Mouse (Mus musculus) cerebellum, adult 9-10 months (tissue): Measurements from ENCODE around the gene Maz.

Experiments
- DNase-seq: peaks from one replicate; pipeline ENCODE4 v3.0.0; 2022

Maz gene

GRCm38 (mm10) chr7:127004122-127004875 is 22.5 kb downstream of the Maz start:
- DNase-seq, result no peak

GRCm38 (mm10) chr7:127003620-127004019 is 23.2 kb downstream of the Maz start:
- no peak for DNase-seq

DNA sequence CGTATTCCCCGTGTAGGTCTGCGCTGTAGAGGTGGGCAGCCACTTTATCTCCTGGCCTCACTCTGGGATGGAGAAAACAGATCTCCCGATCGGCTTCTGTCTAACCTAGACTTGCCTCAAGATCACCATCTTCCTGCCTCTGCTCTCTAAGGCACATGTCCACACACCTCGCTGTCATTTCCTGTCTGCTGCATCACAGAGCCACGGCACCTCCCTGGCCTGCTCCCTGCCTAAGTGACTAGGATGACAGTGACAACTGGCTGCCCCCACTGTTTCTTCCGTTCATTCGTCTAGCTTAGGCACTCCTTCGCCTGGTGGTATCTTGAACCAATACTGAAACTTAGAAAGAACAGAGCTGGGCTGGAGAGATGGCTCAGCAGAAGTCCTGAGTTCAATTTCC is 27.3 kb downstream of the Maz start:
- no peak for DNase-seq

- DNase-seq, result no peak
Measured at GRCm38 (mm10) chr7:126996449-126996848, 30.4 kb downstream of the Maz start.

DNA sequence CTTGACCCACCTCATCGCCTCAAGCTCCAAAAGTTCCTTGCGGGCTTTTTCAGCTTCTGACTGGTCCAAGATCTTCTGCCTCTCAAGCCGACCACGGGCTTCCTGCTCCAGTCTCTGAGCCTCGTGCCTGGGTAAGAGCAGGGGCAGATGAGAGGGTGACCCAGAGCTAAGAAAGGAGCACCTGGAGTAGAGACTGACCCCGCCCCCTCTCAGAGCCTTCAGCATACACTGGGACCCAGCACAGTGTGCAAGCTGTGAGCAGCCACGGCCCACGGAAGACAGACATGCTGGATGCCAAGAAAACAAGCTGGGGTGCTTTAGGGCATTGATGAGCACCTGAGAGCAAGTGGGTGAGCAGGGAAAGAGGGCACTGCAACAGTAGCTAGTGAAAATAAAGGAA is 38.0 kb downstream of the Maz start:
- no peak for DNase-seq

GRCm38 (mm10) chr7:126986319-126986718 is 40.5 kb downstream of the Maz start:
- DNase-seq, result peak; percentile 87

DNA sequence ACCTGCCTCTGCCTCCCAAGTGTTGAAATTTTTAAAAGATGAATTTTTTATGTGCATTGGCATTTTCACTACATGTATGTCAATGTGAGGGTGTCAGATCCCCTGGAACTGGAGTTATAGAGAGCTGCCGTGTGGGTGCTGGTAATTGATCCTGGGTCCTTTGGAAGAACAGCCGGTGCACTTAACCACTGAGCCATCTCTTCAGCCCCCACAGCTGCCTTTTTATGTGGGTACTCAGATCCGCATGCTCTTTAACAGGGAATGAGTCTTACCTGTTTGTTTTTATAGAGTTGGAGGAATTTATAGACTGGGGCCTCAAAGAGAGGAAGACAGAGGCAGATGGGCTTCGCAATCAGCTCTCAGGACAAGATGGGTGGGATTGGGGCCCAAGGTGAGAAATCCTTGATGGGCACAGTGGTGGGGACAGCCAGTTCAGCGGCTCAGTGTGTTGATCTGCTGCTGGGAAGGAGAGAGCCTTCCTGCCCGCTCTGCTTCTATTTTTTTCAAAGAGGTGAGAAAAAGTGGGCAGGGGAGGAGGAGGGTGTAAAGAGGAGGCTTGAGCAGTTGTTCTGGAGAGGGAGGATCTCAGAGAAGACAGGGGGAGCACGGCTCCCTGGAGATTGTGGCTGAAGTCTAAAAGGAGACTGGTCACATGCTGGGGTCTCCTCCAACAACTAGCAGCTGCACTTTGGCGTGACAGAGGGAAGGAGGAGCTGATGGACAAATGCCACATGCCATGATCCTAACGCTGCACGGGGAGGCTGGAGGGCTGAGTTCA is 42.0 kb downstream of the Maz start:
- no peak for DNase-seq

DNA sequence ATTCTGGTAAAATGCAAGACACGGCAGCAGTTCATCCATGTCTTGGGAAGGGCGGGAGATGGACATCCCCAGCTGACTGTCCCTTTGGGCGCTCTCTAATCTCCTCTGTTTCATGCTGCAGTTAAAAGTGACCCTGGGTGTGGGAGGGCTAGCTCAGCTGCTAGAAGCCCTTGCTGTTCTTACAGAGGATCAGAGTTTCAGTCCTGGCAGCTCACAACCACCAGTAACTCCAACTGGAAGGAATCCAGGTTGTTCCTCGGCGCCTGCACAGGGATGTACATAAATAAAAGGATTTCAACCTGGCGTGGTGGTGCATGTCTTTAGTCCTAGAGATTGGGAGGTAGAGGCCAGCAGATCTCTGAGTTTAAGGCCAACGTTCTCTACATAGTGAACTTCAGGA is 43.7 kb downstream of the Maz start:
- DNase-seq, result no peak

DNA sequence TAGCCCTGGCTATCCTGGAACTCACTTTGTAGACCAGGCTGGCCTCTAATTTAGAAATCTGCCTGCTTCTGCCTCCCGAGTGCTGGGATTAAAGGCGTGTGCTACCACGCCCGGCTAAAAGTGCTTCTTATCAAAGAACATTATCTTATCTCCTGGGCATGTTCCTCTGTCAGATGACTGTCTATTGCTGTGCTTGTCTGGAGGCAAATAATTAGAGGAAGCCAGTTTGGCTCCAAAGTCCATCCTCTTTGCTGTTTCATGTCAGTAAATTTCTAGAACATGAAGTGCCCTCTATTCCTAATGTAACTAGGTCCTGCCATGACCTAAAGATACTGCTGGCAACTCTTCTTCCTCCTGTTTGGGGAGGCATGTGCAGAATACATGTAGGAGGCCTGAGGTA is 44.8 kb downstream of the Maz start:
- no peak for DNase-seq

- no peak for DNase-seq
Measured at GRCm38 (mm10) chr7:126981601-126982000, 45.2 kb downstream of the Maz start.

DNA sequence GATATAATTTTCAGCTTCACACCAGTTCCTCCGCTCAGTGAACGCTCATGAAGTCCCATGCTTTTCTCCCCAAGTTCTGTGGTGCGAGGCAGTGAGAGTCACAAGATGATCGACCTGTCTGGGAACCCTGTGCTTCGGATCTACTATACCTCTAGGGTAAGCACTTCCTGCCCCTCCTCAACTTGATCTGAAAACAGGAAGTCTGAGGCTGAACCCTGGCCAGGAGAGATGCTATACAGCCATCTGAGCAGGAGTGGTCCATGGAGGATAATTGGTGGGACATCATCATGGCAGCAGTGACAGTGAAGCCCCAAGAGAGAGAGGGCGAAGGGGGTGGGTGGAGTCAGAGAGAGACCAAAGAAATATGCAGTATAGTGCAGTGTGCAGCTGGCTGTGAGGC is 48.0 kb downstream of the Maz start:
- DNase-seq, result no peak

DNA sequence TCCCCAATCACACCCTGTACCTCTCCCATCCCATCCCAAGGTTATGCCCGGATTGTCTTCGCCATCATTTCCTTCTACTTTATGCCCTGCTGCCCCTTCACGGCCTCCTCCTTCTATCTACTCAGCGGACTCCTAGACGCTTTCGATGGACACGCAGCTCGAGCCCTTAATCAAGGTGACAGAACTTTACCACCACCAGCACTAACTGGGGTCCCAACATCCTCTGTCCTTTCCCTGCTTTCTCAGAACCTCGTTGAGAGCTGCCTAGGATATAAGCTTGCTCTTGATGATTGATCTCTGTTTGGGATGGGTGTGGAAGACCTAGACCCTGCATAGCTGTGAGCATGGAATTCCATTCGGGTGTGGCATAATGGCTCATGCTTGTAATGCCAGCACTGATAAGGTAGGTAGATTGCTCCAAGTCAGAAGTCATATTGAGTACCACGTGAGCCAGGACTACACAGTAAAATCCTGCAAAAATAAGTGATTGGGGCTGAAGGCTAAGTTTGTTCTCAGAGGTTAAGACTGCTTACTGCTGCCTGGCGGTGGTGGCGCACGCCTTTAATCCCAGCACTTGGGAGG is 49.9 kb downstream of the Maz start:
- no peak for DNase-seq

DNA sequence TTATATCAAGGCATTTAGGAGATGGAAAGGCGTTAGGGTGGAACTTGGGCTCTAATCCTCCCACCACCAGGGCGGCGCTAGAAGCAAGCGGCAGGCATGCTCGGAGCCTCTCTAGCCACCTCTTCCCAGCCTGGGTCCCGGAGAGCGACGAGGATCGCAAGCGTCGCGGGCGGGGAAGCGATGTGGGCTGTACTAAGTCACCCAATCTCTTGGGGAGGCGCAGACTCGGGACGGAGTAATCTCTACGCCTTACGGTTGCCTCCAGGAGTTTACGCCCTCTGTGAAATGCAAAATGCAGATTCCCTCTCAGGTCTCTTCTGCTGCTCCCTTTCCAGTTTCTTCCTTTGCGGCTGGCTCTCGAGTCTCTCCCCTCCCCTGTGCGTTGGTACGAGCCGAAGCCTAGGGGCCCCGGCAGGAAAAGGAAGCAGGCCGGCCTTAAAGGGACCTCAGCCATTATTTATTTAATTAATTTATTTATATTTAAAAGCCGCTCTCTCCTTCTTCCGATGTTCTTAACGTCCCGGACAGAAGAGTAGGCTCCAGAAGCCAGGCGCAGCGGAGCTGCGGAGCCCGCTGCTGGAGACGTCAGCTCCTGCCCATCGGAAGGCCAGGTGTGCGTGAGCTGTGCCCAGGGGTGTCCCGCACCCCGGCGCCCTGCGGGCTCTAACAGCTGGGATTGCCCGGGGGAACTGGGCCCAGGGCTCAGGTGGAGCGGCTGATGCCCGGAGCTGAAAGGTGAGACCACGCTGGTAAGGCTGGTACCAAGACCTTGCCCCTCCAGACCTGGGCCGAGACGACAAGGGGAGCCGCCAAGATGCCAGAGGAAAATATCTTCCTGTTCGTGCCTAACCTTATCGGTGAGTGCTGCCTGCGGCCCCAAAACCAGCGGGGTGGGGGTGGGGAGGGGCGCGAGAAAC is 50.6 kb downstream of the Maz start, which contains the start of gene Cdiptos:
Gene Cdiptos, minus strand, starts transcription at position 149 of the 917 bp plus-strand sequence.
- peak; percentile 96 for DNase-seq

- no peak for DNase-seq
Measured at GRCm38 (mm10) chr7:126975893-126975949, 51.1 kb downstream of the Maz start, which contains the start of gene Cdipt. Gene Cdipt, plus strand, starts transcription at chr7:126975914.

DNA sequence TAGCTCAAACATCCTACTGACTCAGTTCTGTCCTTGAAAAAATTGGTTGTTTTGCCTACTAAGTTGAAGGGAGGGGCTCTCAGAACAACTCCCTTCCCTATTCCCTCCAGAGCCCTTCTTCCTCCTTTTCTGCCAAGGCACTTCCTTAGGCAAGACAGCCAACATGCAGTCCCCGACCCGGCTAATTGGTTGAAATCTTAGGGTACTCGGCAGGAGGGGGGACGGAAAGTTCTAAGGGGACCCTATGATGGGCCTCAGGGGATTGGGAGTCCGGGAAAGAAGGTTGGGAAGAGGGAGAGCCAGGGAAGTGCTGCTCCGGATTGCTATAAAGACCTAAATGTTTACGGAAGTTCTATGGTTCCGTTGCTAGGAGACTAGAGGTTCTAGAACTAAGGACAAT is 51.3 kb downstream of the Maz start:
- DNase-seq, result no peak
